Mouse (Mus musculus): ENCODE data around the gene Fam117a.

The Fam117a gene

DNA sequence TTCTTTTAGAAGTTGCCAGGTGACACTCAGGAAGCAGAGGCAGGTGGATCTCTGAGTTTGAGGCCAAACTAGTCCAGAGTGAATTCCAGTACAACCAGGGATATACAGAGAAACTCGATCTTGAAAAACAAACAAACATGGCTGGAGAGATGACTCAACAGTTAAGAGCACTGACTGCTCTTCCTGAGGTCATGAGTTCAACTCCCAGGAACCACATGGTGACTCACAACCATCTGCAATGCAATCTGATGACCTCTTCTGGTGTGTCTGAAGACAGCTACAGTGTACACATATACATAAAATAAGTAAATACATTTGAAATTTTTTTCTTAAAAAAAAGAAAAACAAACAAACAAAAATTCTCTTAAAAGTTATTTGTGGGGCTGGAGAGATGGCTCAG is 6.2 kb upstream of the Fam117a start:
- DNase-seq (ENCODE audit: low read depth, low spot score): no peak

DNA sequence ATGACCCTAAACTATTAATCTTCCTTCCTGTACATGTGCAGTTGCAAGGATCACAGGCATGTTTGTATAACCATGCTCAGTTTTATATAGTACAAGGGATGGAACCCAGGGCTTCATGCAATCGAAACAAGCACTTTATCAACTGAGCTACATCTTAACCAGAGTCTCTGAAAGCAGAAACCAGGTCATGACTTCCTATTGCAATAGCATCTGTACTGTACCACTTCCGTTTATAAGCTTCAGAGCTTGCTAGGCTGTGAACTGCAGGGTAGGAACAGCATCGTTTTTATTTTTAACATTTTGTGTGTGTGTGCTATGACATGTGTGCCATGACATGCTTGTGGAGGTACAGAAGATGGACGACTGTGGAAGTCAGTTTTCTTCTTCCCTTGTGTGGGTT is 3.6 kb upstream of the Fam117a start:
- DNase-seq (ENCODE audit: low read depth, low spot score): no peak

DNA sequence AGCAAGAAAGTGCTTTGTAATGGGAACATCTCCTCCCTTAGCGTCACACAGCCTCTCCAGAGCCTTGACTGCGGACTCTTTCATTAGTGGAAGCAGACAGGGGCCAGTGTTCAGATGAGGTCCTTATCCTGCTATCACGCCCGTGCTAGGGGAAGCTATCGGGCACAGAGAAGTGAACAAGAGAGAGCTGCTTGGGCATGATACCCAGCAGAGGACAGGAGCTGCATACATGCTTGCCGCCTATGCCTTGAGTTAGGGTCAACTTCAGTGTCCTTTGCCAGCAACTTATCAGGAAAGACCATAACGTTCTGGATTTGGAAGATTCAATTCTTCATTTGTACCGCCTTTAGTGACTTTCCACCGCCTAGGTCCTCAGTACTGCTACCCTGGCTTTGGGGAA is 3.0 kb upstream of the Fam117a start:
- DNase-seq (ENCODE audit: low read depth, low spot score): no peak

DNA sequence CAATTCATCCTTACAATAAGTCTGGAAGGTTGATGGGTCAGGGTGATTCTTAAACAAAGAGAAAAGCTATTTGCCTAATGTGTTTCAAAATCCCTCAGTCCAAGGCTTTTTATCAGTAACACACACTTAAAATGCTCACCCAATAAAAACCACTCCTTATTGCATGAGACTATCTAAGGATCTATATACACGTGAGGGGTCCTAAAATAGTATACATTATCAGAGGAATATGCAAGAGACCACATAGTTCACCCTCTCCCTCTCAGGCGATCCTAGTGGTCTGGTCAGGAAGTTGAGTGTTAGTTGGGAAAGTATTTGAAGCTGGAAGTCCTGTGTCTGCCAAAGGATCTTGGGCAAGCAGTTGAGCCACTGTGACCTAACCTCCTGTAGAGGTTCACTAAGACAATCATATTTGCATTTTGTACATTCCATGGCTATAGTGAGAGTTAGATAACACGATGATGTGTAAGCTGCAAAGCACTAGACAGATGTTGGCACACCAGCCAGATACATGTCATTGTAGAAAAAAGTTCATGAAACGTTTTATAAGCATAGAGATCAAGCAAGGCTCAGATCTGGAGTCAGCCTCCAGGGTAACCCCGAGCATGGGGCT is 2.3 kb upstream of the Fam117a start:
- no peak for DNase-seq (ENCODE audit: low read depth, low spot score)

DNA sequence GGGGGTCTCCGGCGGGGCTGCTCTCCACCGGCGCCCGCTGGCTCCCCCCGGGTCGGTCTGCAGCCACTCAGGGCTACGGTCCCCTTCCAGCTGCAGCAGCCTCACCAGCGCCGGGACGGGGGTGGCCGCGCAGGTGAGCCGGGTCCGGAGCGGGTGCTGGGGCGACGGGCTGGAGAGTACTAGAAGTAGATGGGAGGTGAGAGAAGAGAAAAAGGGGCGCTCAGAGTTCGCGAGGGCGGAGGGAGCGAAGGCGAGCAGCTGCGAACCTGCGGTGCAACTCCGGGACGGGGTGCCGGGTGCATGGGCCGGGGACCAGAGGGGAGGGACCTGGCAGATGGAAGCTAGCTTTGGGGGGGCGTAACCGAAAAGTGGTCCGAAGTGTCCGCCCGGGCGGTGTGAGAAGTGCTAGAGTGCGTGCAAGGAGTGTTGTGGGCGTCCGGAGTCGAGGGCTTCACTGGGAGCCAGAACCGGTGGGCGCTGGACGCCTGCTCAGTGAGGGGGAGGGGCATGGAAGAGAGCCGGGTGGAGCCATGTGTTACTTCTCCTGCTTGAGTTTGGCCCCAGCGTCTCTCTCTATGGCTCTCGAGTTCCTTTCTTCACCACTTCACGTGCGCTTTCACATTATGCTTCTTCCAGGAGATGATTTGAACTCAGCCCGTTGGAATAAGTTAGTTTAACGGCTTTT is 453 bp downstream of the Fam117a start:
- DNase-seq (ENCODE audit: low read depth, low spot score): no peak

DNA sequence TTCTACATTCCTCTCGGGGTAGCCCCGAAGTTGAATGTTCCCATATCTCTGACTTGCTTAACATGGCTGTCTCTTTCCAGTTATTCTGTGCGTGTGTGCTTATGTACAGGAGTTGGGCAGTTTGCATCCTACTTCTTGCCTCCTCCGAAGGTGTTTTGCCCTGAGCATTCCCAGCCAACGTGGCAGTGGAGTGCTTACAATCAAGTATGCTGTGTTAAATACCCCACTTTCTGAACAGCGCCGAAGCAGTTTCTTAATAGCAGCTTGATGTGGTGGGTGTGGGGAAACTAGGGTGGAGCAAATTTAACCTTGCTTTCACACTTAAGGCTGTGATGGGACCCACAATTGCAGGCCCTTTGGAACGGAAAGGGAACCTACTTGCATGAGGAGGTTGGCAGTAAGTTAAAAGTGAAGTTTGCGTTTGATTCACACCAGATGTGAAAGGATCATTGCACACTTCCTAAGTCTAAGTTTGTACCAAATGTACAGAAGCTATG is 1.1 kb downstream of the Fam117a start:
- DNase-seq (ENCODE audit: low read depth, low spot score): no peak

DNA sequence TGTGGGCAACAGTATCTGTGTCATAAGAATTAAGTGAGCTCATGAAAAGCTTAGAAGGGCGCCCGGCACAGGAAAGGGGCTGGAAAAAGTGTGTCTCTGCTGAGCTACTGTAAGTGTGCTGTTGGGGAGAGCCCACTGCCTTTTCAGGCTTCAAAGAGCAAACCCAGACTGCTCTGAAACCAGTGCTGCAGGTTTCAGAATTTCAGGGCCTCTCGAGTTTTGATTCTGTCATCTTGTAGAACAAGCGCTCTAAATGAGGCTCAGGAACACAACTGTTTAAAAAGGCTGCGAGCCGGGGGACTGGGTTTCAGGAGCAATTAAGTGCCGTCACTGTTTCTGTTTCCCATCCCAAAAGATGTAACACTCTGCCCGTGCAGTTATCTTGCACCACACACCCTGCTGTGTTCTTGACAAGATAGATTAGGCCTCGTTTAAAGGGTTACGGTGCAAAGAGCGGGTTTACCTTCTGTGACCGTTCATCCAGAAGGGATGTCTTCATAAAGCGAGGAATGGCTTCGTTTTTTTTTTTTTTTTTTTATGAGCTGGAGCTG is 2.7 kb downstream of the Fam117a start:
- DNase-seq (ENCODE audit: low read depth, low spot score): no peak

DNA sequence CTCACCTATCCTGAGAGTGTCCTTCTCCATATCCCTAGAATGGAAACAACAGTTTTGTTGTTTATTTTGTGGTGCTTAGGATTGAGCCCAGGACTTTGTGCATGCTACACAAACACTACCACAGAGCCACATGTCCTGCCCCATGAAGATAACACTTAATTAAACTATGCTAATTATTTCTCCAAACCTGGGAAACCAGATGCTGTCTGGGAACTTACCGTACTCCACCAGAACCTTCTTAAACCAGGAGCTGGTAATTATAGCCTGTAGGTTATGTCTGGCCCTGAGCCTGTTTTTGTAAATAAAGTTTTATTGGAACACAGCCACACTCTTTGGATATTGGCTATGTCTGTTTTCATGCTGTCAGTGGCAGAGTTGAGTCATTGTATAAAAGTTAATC is 3.4 kb downstream of the Fam117a start:
- DNase-seq (ENCODE audit: low read depth, low spot score): no peak

DNA sequence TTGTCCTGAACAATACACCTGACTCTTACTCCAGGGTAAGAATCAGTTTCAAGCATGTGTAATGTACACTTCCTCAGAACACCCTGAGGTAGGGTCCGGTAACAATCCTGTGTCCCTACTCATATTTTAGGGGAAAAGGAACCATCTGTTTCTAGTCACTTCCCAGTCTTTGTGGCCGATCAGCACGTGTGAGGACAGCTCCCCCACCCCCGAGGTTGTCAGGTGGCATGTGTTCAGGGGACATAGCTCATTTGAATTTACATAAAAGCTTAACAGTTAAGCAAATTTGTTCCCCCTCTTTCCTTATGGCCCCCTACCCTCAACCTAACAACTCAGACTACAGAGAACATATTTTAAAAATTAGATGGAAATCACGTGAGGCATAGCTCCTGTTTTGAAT is 3.8 kb downstream of the Fam117a start:
- no peak for DNase-seq (ENCODE audit: low read depth, low spot score)

DNA sequence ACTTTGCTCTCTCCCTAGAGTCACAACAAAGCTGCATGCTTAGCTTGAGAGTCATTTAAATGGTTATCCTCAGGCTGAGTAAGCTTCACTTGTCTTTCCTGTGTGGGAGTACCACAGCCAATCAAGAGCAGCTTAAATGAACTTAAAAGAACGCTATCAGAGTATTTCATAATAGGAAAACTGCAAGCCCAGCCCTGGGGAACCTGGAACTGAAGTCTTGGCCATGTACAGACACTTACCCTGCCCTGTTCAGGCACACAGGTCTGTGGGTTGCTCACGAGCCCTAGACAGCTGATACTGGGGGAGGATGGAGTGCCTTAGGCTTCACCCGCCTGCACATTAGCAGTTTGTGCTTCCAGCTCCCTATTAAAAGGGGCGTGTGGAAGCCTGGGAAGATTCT is 6.4 kb downstream of the Fam117a start:
- no peak for DNase-seq (ENCODE audit: low read depth, low spot score)

DNA sequence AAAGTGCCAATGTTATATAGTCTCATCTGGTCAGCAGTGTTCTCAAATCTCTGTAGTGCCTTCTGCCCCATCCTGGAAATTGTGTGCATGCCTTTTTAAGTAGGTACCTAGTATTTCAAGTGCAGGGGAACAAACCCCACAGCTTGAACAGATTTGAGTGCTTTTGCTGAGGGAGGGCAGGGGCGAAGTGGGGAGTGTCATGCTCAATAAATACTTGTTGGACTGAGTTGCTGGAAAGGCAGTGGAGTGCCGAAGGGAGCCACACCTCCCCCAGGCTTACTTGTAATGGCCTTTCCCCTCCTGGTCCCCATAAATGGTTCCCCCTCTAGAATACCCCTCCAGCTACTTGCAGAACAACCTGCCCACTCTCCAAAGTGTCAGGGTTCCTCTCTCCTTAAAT is 7.4 kb downstream of the Fam117a start:
- no peak for DNase-seq (ENCODE audit: low read depth, low spot score)

DNA sequence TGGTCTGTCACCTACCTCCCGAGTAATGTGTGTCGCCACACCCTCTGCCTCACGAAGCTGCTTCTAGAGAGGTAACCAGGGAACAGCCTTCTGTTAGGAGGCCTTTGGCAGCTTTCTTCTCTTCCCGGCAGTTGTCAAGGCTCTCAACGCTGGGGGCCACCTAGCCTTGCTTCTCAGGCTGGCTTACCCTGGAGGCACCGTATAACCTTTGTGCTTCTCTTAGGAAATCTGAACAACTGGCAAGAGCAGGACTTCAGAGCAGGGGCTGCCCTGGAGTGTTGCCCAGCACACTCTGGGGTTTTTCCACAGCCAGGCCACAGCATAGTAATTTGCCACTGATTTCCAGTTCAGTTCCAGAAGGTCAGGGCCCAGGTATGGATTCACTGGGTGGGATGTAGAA is 13.5 kb downstream of the Fam117a start:
- no peak for DNase-seq (ENCODE audit: low read depth, low spot score)

DNA sequence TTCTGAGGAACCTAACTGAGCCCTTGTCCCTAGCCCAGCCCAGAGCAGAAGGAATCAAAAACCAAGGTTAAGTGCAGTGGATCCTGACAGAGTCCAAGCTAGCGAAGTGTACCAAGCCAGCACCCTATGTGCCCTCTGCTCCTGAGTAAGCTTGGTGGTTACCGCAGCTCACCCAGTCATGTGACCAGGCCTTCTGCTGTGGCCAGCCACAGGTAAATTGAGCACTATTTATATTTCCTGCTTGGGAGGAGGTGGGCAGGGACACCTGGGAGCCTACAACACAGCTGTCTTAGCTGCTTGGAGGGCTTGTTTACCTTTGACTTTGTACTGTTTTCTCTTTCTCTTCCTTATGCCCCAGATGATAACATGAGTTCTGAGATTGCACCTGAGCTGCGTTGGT is 14.1 kb downstream of the Fam117a start:
- no peak for DNase-seq (ENCODE audit: low read depth, low spot score)

DNA sequence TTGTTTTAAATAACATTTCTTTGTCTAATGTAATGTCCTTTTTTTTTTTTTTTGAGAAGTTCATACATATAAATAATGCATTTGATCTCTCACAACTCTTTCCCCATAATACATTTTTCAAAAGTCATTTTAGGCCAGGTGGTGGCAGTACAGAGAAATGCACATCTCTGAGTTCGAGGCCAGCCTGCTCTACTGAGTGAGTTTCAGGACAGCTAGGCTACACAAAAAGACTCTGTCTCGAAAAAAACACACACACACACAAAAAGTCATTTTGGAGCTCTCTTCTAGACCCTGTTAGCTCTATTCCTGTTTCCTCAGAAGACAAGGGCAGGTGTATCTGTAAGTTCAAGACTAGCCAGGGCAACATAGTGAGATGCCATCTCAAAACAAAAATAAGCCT is 15.9 kb downstream of the Fam117a start:
- DNase-seq (ENCODE audit: low read depth, low spot score): no peak

DNA sequence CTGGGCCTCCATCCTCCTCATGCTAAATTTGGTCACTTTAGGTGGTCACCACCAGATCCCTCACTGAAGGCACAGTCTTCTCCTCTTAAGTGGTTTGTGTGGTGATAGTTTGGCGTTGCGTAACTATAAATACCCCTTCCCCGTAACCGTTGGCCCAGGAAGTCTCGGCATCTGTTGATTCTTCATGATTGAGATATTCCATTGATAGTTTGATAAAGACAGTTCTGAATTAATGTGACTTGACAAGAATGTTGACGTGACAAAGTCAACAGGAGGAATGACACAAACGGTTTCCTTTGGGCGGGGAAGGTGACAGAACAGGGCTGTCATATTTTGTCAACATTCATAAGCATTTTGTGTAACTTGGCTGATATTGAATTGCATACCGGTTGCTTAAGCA is 16.4 kb downstream of the Fam117a start:
- no peak for DNase-seq (ENCODE audit: low read depth, low spot score)

DNA sequence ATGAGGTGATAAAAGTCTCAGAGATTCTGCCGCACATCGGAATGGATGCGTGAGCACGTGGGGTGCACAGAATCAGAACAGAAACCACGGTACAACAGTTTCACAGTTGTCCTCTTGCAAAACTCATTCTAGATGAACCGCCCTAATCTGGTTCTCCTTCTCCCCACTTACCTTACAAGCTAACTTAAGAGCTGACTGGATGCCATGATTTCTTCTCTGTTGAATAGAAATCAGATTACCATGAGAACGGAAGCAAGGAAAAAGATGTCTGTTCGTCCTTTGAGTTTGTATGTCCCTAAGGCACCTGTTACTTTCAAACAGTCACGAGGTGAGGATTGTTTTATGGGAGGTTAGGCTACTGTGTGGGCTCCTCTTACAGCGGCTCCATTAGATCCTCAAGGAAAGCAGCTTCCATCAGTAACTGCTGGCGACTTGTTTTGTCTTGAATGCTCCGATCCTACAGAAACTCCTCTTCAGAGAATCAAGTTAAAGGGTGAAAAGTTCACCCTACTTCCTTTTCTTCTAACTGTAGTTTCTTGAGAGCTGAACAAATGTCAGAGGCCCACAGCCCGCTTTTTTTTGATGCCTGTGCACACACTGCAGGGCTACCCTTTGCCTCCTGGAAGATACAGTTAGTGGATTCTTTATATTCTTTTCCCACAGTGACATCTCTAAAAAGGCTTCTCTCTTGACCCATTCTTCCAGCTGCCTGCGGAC is 17.6 kb downstream of the Fam117a start:
- DNase-seq (ENCODE audit: low read depth, low spot score): no peak

DNA sequence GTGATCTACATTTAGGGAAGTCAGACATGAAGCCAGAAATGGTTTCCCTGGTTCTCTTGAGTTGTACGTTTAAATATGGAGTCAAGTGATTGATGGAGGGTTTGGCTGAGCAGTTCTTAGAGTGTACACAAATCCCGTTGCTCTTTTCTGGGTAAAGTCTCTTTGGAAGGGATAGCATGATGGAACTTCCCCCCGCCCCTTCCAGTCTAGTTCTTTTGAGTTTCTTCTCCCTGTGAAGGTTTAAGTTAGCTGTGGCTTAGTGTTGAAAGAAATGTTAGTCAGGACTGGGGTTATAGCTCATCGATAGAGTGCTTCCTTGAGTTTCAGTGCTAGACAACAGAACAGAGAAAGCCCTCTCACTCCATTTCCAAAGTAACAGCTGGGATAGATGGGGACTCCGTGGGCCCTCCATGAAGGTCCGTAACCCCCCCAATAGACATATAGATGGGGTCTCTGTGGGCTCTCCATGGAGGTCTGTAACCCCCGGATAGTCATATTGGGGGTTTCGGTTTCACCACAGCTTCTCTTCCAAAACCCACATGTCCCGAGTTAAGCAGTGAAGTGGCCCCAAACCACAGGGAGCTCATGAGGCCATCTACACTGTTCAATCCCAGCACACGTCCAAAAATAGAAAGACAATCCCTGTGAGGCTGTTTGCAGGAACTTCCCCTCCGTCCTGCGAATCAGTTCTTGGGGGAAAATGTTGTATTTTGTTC is 18.3 kb downstream of the Fam117a start:
- DNase-seq (ENCODE audit: low read depth, low spot score): no peak

DNA sequence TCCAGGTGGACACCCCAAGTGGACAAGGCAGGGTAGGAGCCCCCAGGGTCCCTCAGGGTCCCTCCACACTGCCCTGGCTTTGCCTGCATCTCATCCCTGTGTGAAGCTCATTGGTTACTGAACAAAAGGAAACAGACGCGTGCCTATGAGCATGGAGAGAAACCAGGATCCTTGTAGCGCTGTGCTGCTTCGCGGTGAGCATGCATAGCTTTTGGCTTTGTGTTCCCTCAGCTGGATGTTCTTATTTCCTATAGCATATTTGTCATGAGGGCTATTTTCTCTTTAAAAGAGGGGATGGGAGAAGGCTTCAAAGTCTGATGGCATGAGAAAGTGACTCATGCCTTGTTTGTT is 18.8 kb downstream of the Fam117a start:
- DNase-seq (ENCODE audit: low read depth, low spot score): no peak

DNA sequence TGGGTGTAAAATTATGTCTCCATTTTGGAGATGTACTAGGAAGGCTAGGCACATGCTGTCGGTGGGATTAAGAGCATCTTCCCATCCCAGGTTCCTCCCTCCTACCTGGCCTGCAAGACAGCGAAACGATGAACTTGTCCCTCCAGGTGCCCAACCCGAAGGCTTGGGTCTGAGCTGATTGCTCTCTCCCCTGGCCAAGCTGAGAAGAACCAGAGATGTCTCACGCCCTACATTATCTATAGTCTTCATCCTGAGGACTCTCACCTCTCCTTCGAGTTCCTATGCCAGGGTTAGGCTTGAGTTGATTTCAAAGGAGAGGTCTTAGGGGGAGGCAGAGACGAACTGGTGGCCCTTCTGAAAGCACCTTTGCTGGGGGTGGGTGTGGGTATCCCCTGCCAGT is 19.2 kb downstream of the Fam117a start:
- DNase-seq (ENCODE audit: low read depth, low spot score): no peak

DNA sequence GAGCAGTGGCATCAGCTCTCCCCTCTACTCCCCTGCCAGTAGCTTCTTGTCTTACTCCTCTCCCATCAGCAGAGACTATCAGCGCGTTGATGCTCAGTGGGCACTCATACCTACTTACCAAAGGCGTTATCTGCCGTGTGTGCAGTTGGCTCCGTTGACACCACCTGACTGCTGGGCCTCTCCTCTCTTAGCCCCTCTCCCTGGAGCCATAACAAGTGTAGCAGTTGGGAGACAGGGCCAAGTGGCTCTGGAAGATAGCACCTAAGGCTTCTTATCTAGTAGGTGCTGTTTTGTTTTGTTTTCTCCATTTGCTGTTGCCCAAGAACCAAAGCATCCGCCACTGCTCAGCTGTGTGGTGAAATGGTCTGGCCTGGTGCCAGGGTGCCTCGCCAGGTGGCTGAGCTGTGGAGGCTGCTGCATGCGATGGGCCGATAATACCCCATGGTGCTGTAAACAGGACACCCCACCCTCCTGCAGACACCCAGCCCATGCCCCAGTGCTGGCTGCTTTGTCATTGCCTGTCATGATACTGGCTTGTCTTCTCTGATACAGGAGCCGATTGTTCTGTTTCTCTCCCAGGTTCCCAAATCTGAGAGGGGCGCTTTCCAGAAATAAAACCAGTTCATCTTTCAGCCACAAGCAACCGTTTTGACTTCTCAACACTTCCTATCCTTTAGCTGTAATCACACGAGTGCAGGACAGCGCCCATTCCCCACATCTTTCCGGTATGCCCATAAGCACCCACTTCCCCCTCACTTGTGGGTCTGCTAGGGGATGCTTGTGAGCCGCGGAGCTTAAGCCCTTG is 19.9 kb downstream of the Fam117a start:
- no peak for DNase-seq (ENCODE audit: low read depth, low spot score)

DNA sequence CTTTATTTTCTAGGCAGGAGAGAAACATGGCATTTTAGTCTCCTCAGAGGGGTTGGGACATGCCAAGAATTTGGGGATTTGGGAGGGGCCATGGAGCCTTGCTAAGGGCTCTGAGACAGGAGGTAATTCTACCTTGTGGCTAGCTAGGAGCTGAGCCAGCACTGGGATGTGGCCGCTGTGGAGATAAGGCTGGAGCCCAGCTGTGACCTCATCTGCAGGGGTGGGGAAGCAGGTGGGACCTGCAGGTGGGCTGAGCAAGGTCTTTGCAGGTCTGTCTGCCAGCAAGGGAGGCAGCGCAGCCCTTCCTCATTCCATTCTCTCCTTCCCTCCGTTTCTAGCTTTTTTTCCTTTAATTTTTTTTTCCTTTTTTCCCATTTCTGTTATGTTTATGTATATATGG is 21.4 kb downstream of the Fam117a start:
- DNase-seq (ENCODE audit: low read depth, low spot score): no peak
